Mouse (Mus musculus) midbrain, postnatal 0 days (tissue): ENCODE results near the gene Rpl26. TPM values are rescaled to one million over a fixed set of nuclear protein-coding genes. Genes with fewer than 3 reads are reported as not detected.

Experiments
- ATAC-seq: fragments of 200-750 bp; cut with Nextera tagmentation; 2 replicates; pipeline ENCODE4 v1.8.0; 2017; ENCODE audit warnings: moderate number of reproducible peaks, mild to moderate bottlenecking, moderate TSS enrichment, moderate library complexity; ENCODE audit not compliant: low FRiP score
- DNase-seq: peaks from one replicate; pipeline ENCODE4 v3.0.0-alpha.2; 2015; ENCODE audit warnings: low spot score
- H3K27ac ChIP-seq: fragments of 300-500 bp; sonication (generic); 2 replicates; pipeline ENCODE4 v1.5.1; 2014; ENCODE audit warnings: low read depth, mild to moderate bottlenecking, low read length, mixed read lengths
- H3K27me3 ChIP-seq: fragments of 300-500 bp; sonication (generic); 2 replicates; pipeline ENCODE4 v1.6.1; 2014; ENCODE audit warnings: low read length, control low read depth, mixed read lengths; ENCODE audit not compliant: insufficient read depth
- H3K36me3 ChIP-seq: fragments of 300-500 bp; sonication (generic); 2 replicates; pipeline ENCODE4 v1.6.1; 2014; ENCODE audit warnings: low read length, control low read depth, mixed read lengths; ENCODE audit not compliant: insufficient read depth
- H3K4me1 ChIP-seq: fragments of 300-500 bp; sonication (generic); 2 replicates; pipeline ENCODE4 v1.6.1; 2014; ENCODE audit warnings: mild to moderate bottlenecking, control low read depth, antibody characterized with exemption, low read length, mixed read lengths; ENCODE audit not compliant: insufficient read depth
- H3K4me2 ChIP-seq: fragments of 300-500 bp; sonication (generic); 2 replicates; pipeline ENCODE4 v1.6.1; 2014; ENCODE audit warnings: low read depth, mild to moderate bottlenecking, low read length, mixed read lengths; ENCODE audit not compliant: poor library complexity, severe bottlenecking
- H3K4me3 ChIP-seq: fragments of 300-500 bp; sonication (generic); 2 replicates; pipeline ENCODE4 v1.5.1; 2014; ENCODE audit warnings: low read depth, mild to moderate bottlenecking, low read length, moderate library complexity
- H3K9ac ChIP-seq: fragments of 300-500 bp; sonication (generic); replicated peaks from 2 replicates; pipeline ENCODE4 v1.6.1; 2014; ENCODE audit warnings: mild to moderate bottlenecking, low read length, moderate library complexity, mixed read lengths; ENCODE audit not compliant: poor library complexity, severe bottlenecking
- H3K9me3 ChIP-seq: fragments of 300-500 bp; sonication (generic); 2 replicates; pipeline ENCODE4 v1.6.1; 2016; ENCODE audit warnings: low read length, control low read depth
- CTCF ChIP-seq: IDR thresholded peaks from 2 replicates; pipeline ENCODE4 v1.5.1; 2016; ENCODE audit warnings: antibody characterized with exemption, mild to moderate bottlenecking
- WGBS: fragments of 180-500 bp; shearing (Covaris S2); extraction: QIAGEN DNeasy Blood & Tissue Kit; methylation state at CpG from one replicate; pipeline ENCODE4 v1.1.7; 2014; 5-methylcytosine and 5-hydroxymethylcytosine counted together
- polyA plus RNA-seq: library from polyadenylated mRNA; unstranded; fragments of >200 nt; fragmentation: Nextera tagmentation; extraction: Ambion mirVana; gene quantifications from 2 replicates; pipeline ENCODE4 v1.2.1, GENCODE M21; 2015
- total RNA-seq: library from RNA; depleted of rRNA; stranded (reverse); fragments of >200 nt; gene quantifications from 2 replicates; pipeline ENCODE4 v1.2.3, GENCODE M21; 2014; rRNA removed

Rpl26 gene
- total and polyA plus RNA-seq, 2 experiments from 2014 or later: 561 to 1,124 TPM

- no peak overlapping the region for H3K4me3 ChIP-seq
- no peaks in the 10 kb centered on the region for H3K36me3 ChIP-seq
- no peaks in the 10 kb centered on the region for H3K9me3 ChIP-seq
- DNase-seq (no peak), ATAC-seq (no peak)
- peaks cover 14% of the 10 kb centered on the region for H3K27me3 ChIP-seq
- 76% methylated on average over 5 of the region's 5 CpGs for WGBS
- peak overlapping the region; percentile 48; the same call in 1 of the 2 replicates for H3K4me2 ChIP-seq
- no peak overlapping the region for H3K9ac ChIP-seq
- H3K4me1 ChIP-seq: peaks cover 5% of the 10 kb centered on the region; the same call in 1 of the 2 replicates
- no peak for TF ChIP-seq CTCF
- no peak overlapping the region for H3K27ac ChIP-seq
Observed at GRCm38 (mm10) chr11:68955473-68955872, 54.1 kb downstream of the Rpl26 start.

DNA sequence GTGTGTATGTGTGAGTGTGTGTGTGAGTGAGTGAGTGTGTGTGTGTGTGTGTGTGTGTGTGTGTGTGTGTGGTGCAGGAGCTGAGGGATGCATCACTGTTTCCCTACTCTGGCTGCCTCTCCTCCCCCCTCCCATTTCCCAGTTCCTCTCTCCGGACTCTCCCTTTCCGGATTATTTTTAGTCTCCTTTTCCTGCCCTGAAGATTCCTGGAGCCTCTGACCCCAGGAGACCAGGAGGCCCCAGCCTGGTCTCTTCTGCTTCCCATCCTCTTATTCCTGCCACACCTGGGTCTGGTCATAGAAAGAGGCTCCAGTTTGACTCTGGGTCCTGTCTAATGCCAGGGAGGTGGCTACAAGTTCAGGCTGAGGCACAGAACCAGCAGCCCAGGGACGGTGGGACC lies 54.7 kb downstream of the Rpl26 start:
- no peak overlapping the region for H3K4me2 ChIP-seq
- 62% methylated on average over 3 of the region's 3 CpGs for whole genome bisulfite sequencing

More for the DNA sequence above, 54.7 kb downstream of the Rpl26 start:
- Histone ChIP-seq H3K27me3 (peaks cover 14% of the 10 kb centered on the region), H3K9me3 (no peaks in the 10 kb centered on the region), H3K27ac (no peak overlapping the region), H3K4me3 (no peak overlapping the region), H3K9ac (no peak overlapping the region), H3K36me3 (no peaks in the 10 kb centered on the region), H3K4me1 (peaks cover 5% of the 10 kb centered on the region; the same call in 1 of the 2 replicates)
- DNase-seq: no peak
- ATAC-seq: no peak
- TF ChIP-seq CTCF: no peak

Other genes starting within 250 kb of the Rpl26 start
- 212 and 217 TPM in 2 replicates for gene Myh10, start 210.0 kb upstream of the Rpl26 start, total RNA-seq
- 64.8 and 68.0 TPM in 2 replicates for gene Myh10, start 210.0 kb upstream of the Rpl26 start, polyA plus RNA-seq
- gene Ndel1, start 29.7 kb upstream of the Rpl26 start, total RNA-seq: 88.0 and 114 TPM in 2 replicates
- 106 and 112 TPM in 2 replicates for gene Ndel1, start 29.7 kb upstream of the Rpl26 start, polyA plus RNA-seq
- 0.11 TPM in 1 of 2 replicates, not detected in the other for gene Rnf222, start 13.0 kb upstream of the Rpl26 start, total RNA-seq
- gene Rnf222, start 13.0 kb upstream of the Rpl26 start, polyA plus RNA-seq: not detected in 2 replicates
- gene Odf4, start 25.5 kb downstream of the Rpl26 start, total RNA-seq: 1.5 and 4.3 TPM in 2 replicates
- 0.52 and 2.2 TPM in 2 replicates for gene Odf4, start 25.5 kb downstream of the Rpl26 start, polyA plus RNA-seq
- gene Arhgef15, start 55.9 kb downstream of the Rpl26 start, total RNA-seq: 23.3 and 50.8 TPM in 2 replicates
- gene Arhgef15, start 55.9 kb downstream of the Rpl26 start, polyA plus RNA-seq: 27.6 and 34.3 TPM in 2 replicates
- 0.93 and 1.4 TPM in 2 replicates for gene Slc25a35, start 66.5 kb downstream of the Rpl26 start, total RNA-seq
- 1.5 and 2.0 TPM in 2 replicates for gene Slc25a35, start 66.5 kb downstream of the Rpl26 start, polyA plus RNA-seq
- gene Rangrf, start 73.6 kb downstream of the Rpl26 start, total RNA-seq: 12.0 and 25.0 TPM in 2 replicates
- gene Rangrf, start 73.6 kb downstream of the Rpl26 start, polyA plus RNA-seq: 18.9 and 20.2 TPM in 2 replicates
- 28.3 and 28.7 TPM in 2 replicates for gene Pfas, start 106.9 kb downstream of the Rpl26 start, total RNA-seq
- gene Pfas, start 106.9 kb downstream of the Rpl26 start, polyA plus RNA-seq: 13.9 and 14.1 TPM in 2 replicates
- gene Ctc1, start 114.3 kb downstream of the Rpl26 start, total RNA-seq: 60.0 and 67.7 TPM in 2 replicates
- gene Ctc1, start 114.3 kb downstream of the Rpl26 start, polyA plus RNA-seq: 46.8 and 53.4 TPM in 2 replicates
- gene Aurkb, start 144.1 kb downstream of the Rpl26 start, total RNA-seq: 6.9 and 10.5 TPM in 2 replicates
- gene Aurkb, start 144.1 kb downstream of the Rpl26 start, polyA plus RNA-seq: 6.0 and 6.9 TPM in 2 replicates
- 33.3 and 39.0 TPM in 2 replicates for gene Borcs6, start 158.1 kb downstream of the Rpl26 start, total RNA-seq
- gene Borcs6, start 158.1 kb downstream of the Rpl26 start, polyA plus RNA-seq: 21.1 and 21.3 TPM in 2 replicates
- gene Tmem107, start 169.2 kb downstream of the Rpl26 start, total RNA-seq: 42.4 and 61.8 TPM in 2 replicates
- gene Tmem107, start 169.2 kb downstream of the Rpl26 start, polyA plus RNA-seq: 23.8 and 27.8 TPM in 2 replicates
- 144 and 157 TPM in 2 replicates for gene Vamp2, start 186.9 kb downstream of the Rpl26 start, total RNA-seq
- gene Vamp2, start 186.9 kb downstream of the Rpl26 start, polyA plus RNA-seq: 591 and 600 TPM in 2 replicates
- 28.5 and 47.1 TPM in 2 replicates for gene Per1, start 193.6 kb downstream of the Rpl26 start, total RNA-seq
- 11.8 and 15.4 TPM in 2 replicates for gene Per1, start 193.6 kb downstream of the Rpl26 start, polyA plus RNA-seq
- 1.2 and 2.1 TPM in 2 replicates for gene Hes7, start 218.8 kb downstream of the Rpl26 start, total RNA-seq
- gene Hes7, start 218.8 kb downstream of the Rpl26 start, polyA plus RNA-seq: 1.7 and 2.0 TPM in 2 replicates
- 1.0 and 1.6 TPM in 2 replicates for gene 9130213A22Rik, start 221.0 kb downstream of the Rpl26 start, total RNA-seq
- gene 9130213A22Rik, start 221.0 kb downstream of the Rpl26 start, polyA plus RNA-seq: 1.2 and 1.4 TPM in 2 replicates
- gene Aloxe3, start 224.3 kb downstream of the Rpl26 start, total RNA-seq: 16.3 and 19.4 TPM in 2 replicates
- gene Aloxe3, start 224.3 kb downstream of the Rpl26 start, polyA plus RNA-seq: 17.8 and 21.4 TPM in 2 replicates